Comparison of ENCODE assay signal across 9 mouse cellular contexts in the genomic region with DNA sequence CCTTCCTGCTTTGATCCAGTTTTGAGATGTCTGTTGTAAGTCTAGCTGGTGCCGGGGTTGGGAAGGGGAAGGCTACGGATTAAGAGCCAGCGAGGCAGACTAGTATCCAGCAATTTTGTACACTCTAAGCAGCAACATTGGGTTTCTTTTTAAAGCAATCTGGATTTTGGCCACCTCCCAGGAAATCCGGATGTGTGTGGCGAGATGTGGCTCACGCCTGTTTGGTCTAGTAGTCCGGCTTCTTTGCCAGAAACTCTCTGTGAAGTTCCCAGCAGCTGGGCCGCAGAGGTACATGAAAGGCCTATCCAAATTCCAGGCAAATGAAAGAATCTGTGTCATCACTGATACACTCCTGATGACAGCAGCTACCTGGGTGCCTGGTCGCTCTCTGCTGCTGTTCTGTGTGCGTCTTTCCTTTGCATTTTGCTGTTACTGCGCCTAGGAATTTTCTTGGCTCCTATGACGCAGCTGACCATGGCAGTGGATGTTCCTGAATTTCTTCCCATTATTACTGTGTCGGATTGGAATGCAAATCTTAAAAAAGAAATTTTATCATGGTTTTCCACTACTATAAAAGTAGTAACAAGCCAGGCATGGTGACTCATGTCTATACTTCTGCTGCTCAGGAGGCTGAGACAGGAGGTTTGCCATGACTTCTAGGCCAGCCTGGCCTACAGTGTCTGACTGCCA. TPM values are rescaled to one million over a fixed set of nuclear protein-coding genes. Genes with fewer than 3 reads are reported as not detected.
A peak's percentile ranks its signal among the peaks of the same experiment; 100 is the strongest.
DNase-seq lines count a peak whose midpoint lies in the region; ATAC-seq and TF ChIP-seq lines count a peak whose summit lies in the region.
"Had no signal": no experiment of that assay in that cellular context is flagged by ENCODE, and none has a peak within 500 bp of the region (broad histone marks: within the 10 kb centered on the region; RNA-seq: fewer than 3 reads in every experiment).

No protein-coding gene starts in this region.

- DNase-seq in embryonic facial prominence, embryonic 10.5 days (ENCODE audit: low spot score), result no peak
- no peak for DNase-seq in testis, postnatal 14 days (ENCODE audit: low spot score)
- peak; percentile 58 for DNase-seq in kidney, postnatal 10 days
- DNase-seq in testis, postnatal 10 days (ENCODE audit: low spot score), result peak; percentile 68
- DNase-seq in embryo, embryonic 9.5 days (ENCODE audit: extremely low spot score), result no peak

- peak overlapping the region; percentile 74; the same call in 1 of the 2 replicates for H3K27ac ChIP-seq in embryonic facial prominence, embryonic 13.5 days
- H3K27ac ChIP-seq in embryonic facial prominence, embryonic 10.5 days (replicated peaks), result no peak overlapping the region
- H3K27ac ChIP-seq in testis, adult 2 months (ENCODE audit: control insufficient read depth, insufficient read depth, low read depth, low read length), result peak overlapping the region; percentile 46
- H3K27ac ChIP-seq in intestine, embryonic 16.5 days (ENCODE audit: low read length), result no peak overlapping the region
- H3K27ac ChIP-seq: liver, embryonic 14.5 days had no signal

- H3K36me3 ChIP-seq in embryonic facial prominence, embryonic 13.5 days, result no peaks in the 10 kb centered on the region
- H3K36me3 ChIP-seq in embryonic facial prominence, embryonic 10.5 days (replicated peaks), result no peaks in the 10 kb centered on the region
- H3K36me3 ChIP-seq in testis, adult 2 months (ENCODE audit: control insufficient read depth, insufficient read depth, low read length), result no peaks in the 10 kb centered on the region
- H3K36me3 ChIP-seq in intestine, embryonic 16.5 days (ENCODE audit: control insufficient read depth, insufficient read depth, low read length), result no peaks in the 10 kb centered on the region

- no peak overlapping the region for H3K4me2 ChIP-seq in embryonic facial prominence, embryonic 13.5 days
- H3K4me2 ChIP-seq in intestine, embryonic 16.5 days (ENCODE audit: low read depth, low read length), result no peak overlapping the region

- H3K4me1 ChIP-seq in embryonic facial prominence, embryonic 13.5 days, result peaks cover 79% of the 10 kb centered on the region
- H3K4me1 ChIP-seq in embryonic facial prominence, embryonic 10.5 days, result peaks cover 71% of the 10 kb centered on the region
- H3K4me1 ChIP-seq in testis, adult 2 months (ENCODE audit: control insufficient read depth, insufficient read depth, low read length), result no peaks in the 10 kb centered on the region; the same call in none of the 2 replicates
- peaks cover 65% of the 10 kb centered on the region for H3K4me1 ChIP-seq in intestine, embryonic 16.5 days (ENCODE audit: control insufficient read depth, insufficient read depth, low read length)

- TF ChIP-seq POLR2A in testis, adult 2 months (IDR thresholded peaks at IDR 0.05; ENCODE audit: control insufficient read depth, low read depth, low read length), result no peak

- WGBS in embryonic facial prominence, embryonic 13.5 days, result 73% methylated on average over 13 of the region's 13 CpGs
- WGBS in embryonic facial prominence, embryonic 10.5 days, result 91% methylated on average over 13 of the region's 13 CpGs
- 84% methylated on average over 13 of the region's 13 CpGs for WGBS in intestine, embryonic 16.5 days

- no peak overlapping the region for H3K9ac ChIP-seq in embryonic facial prominence, embryonic 13.5 days
- H3K9ac ChIP-seq in intestine, embryonic 16.5 days (ENCODE audit: low read depth, low read length), result no peak overlapping the region
- H3K9ac ChIP-seq: liver, embryonic 14.5 days had no signal

- no peaks in the 10 kb centered on the region for H3K9me3 ChIP-seq in embryonic facial prominence, embryonic 13.5 days
- no peaks in the 10 kb centered on the region for H3K9me3 ChIP-seq in embryonic facial prominence, embryonic 10.5 days
- H3K9me3 ChIP-seq in intestine, embryonic 16.5 days (ENCODE audit: control insufficient read depth, low read length), result no peaks in the 10 kb centered on the region

- ATAC-seq in embryonic facial prominence, embryonic 13.5 days (ENCODE audit: insufficient number of reproducible peaks, insufficient read depth, low FRiP score, low TSS enrichment, low read depth), result no peak
- ATAC-seq in intestine, embryonic 16.5 days, result no peak

- no peak overlapping the region for H3K4me3 ChIP-seq in embryonic facial prominence, embryonic 13.5 days
- no peak overlapping the region for H3K4me3 ChIP-seq in embryonic facial prominence, embryonic 10.5 days
- H3K4me3 ChIP-seq in testis, adult 2 months (ENCODE audit: control insufficient read depth, low read depth, low read length), result no peak overlapping the region
- H3K4me3 ChIP-seq in intestine, embryonic 16.5 days (ENCODE audit: low read length), result no peak overlapping the region

- no peak for TF ChIP-seq CTCF in testis, adult 2 months (IDR thresholded peaks at IDR 0.05; ENCODE audit: control insufficient read depth, insufficient read depth, insufficient replicate concordance, low read depth, low read length)

- H3K27me3 ChIP-seq in embryonic facial prominence, embryonic 13.5 days, result no peaks in the 10 kb centered on the region
- H3K27me3 ChIP-seq in embryonic facial prominence, embryonic 10.5 days (replicated peaks; ENCODE audit: low read depth, poor library complexity, severe bottlenecking), result no peaks in the 10 kb centered on the region
- no peaks in the 10 kb centered on the region for H3K27me3 ChIP-seq in testis, adult 2 months (ENCODE audit: control insufficient read depth, insufficient read depth, low read length)
- no peaks in the 10 kb centered on the region for H3K27me3 ChIP-seq in intestine, embryonic 16.5 days (replicated peaks; ENCODE audit: control insufficient read depth, insufficient read depth, low read length)

RNA-seq across cellular contexts. Expression of a gene that starts 38.7 kb away (rescaled TPM):
- 51.4 and 57.6 TPM in 2 replicates for polyA plus RNA-seq in embryonic facial prominence, embryonic 13.5 days (2015; fragmentation: Nextera tagmentation; extraction: Ambion mirVana)
- polyA plus RNA-seq in embryonic facial prominence, embryonic 10.5 days (2016; fragmentation: Nextera tagmentation; extraction: Ambion mirVana), result 34.2 and 37.4 TPM in 2 replicates
- polyA plus RNA-seq in testis, adult 2 months (2012; rRNA removed), result 15.1 and 16.1 TPM in 2 replicates
- polyA plus RNA-seq in intestine, embryonic 16.5 days (2015; fragmentation: Nextera tagmentation; extraction: Ambion mirVana), result 48.7 and 50.3 TPM in 2 replicates

Comparison
In these comparisons a context has a peak if more than half of its experiments do, and no peak if none do; other contexts are left out.
1. H3K27ac ChIP-seq: peak in embryonic facial prominence, embryonic 13.5 days (single experiment) and testis, adult 2 months (single experiment); none in embryonic facial prominence, embryonic 10.5 days (single experiment) and intestine, embryonic 16.5 days (single experiment).
2. DNase-seq: peak in kidney, postnatal 10 days (single experiment) and testis, postnatal 10 days (single experiment); none in embryonic facial prominence, embryonic 10.5 days (single experiment), testis, postnatal 14 days (single experiment) and embryo, embryonic 9.5 days (single experiment).